Mouse (Mus musculus): ENCODE measurements around the gene Nap1l4.
"Not testable (repeated sequence)": the region's sequence is repeated elsewhere in the genome, so short reads cannot be mapped to it uniquely, and the experiment has no call there.

The Nap1l4 gene

DNA sequence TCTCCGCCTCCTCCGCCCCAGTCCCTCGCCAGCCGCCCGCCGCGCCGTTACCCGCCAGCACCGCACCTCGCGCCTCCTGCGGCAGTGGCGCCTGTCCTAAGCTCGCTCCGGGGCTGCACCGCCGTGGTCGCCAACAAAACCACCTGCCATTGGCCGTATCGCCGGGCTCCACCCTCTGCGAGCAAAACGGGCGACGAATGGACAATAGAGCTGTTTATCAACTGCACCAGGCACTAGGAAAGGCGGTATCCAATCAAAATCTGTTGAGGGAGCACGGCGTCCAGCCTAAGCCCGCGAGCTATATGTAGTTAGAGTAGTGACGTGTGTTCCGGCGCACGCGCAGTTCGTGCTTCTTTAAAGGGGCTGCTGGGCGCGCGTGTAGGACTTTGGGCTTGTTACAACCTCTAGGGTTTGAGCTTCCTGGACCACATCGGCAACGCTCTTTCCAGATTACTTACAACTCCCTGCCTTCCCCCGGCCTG lies at the start of gene Nap1l4:
Nap1l4 (minus strand) TSS at position 131 of the 482 bp plus-strand sequence.
- peak; percentile 99 for DNase-seq (ENCODE audit: low read depth, low spot score)

DNA sequence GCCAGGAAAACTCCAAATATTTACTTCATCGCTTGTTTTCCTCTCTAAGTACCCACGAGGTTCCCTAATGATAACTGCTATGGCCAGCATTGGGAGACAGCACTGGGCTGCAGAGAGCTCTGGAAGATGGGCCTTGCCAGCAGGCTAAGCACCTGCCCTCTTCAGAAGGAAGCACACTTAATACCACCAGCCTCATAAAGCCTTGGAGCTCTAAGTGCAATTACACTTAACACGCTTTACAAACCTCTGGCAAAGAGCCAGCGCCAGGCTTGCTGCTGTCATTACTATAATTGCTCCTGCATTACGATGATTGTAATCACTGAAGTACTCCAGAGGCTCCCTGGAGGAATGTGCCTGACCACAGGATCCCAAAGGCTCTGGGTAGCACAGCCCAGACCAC lies 46.0 kb upstream of the Nap1l4 start:
- no peak for DNase-seq (ENCODE audit: low read depth, low spot score)

DNA sequence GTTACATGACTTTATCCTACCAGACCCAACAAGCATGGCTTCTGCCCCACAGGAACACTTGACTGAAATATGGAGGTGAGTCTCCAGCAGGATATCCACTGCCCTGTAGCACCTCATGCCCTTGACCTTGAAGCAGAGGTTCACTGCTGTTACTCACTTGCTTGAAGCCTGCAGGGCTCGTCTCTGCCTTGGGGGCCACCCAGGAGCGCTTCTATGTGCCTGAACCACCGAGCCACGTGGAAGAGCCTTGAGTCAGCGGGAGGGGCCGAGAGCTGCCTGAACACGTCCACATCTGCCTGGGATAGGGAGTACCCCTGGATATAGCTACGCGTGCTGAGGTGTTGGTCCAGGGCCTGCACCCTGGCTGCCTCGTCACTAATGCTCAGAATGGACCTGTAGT lies 43.3 kb upstream of the Nap1l4 start:
- no peak for DNase-seq (ENCODE audit: low read depth, low spot score)

DNA sequence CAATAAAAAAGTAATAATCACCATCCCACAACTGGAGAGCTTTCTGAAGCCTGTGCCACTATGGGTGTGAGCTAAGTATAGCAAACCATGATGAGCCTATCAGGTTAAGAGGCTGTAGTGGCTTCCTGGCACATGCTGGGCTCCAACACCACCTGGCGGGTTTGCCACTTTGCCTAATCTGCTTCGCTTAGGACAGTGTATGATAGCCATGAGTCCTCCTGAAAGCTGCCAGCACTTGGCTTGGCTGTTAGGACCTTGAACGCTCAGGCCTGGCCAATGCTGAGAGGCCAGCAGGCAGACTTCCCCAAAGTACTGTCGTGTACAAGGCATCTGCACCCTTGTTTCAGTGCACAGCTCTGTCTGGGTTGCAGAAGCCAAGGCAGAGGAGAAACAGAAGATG lies 39.1 kb upstream of the Nap1l4 start:
- DNase-seq (ENCODE audit: low read depth, low spot score), result no peak

DNA sequence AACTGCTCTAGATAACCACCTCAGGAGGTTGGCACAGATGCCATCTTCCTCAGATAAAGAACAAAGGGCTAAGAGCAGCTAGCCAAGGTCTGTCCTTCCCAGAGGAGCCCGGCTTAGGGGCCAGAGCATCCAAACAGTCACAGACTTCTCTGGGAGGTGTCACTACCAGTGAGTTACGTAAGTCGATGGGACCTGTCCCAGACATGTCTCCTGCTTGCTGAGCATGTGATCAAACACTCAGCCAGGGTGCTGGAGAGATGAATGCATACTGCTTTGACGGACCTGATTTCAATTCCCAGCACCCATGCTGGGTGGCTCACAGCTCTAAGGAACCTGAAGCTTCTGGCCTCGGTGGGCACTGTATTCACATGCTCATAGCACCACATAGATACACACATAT lies 38.7 kb upstream of the Nap1l4 start:
- DNase-seq (ENCODE audit: low read depth, low spot score), result no peak

DNA sequence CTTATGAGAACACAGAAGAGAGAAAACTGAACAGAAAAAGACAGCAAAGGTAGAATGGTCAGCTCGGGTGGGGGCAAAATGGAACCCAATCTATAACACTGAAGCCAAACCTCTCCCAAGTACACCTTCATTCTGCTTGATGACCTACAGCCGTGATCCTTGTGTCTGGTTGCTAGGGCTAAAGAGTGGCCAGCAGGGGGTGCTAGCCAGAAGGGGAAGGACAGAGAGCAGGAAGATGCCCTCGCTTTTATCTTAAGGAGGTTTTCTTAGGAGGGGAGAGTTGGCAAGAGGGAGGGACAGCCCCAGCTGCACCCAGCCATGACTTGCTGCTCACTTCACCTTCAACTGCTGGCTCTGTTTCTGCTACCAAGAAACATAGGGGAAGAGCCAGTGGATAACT lies 35.0 kb upstream of the Nap1l4 start:
- DNase-seq (ENCODE audit: low read depth, low spot score), result no peak

DNA sequence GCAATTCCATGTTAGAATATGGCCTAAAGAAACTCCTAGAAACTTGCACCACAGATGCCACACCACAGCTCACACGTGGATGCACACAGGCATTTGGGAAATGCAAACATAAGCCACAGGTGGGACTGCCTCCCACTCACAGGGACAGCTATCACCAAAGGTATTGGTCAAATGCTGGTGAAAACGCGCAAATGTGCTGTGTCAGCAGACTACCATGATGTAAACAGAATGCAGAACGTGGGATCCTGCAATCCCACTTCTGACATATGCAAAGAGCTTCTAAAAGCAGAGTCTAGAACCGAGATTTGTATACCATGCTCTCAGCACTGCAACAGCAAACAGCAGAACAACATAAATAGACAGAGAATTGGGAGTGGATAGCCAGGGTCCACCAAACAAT lies 34.1 kb upstream of the Nap1l4 start:
- DNase-seq (ENCODE audit: low read depth, low spot score), result no peak

DNA sequence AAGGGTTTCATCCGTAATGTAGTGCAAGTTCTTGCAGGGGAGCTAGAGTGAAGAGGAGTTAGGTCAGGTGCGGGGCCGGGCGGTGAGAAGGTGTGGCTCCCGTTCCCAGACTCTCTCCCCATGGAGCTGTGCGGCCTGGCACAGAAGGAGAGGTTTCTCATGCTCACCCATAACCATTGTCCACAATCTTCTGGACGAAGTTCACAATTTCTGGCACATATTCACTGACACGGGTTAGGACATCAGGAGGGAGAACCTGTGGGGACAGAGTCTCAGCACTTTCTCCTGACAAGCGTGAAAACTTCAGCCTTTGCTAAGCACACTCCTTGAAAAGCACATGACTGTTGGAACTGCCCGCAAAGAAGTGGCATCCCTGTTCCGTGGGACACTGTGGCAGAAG lies 26.8 kb upstream of the Nap1l4 start:
- DNase-seq (ENCODE audit: low read depth, low spot score), result no peak

DNA sequence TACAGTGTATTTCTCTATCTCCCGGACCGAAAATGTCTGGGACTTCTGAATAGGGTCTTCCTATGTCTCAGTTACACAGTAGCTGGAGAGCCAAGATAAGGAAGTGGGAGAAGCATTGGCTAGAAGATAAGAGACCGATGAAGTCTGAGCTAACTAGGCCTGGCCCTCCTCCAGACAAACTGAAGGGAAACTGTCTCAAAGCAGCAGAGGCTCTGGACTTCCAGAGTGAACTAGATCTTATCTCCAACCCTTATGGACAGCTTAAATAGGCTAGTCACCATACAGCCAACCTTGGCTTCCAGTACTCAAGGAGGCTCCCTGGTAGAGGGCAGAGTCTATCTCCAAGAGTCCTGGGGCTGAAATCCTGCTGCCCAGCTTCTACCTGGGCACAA lies 16.7 kb upstream of the Nap1l4 start:
- no peak for DNase-seq (ENCODE audit: low read depth, low spot score)

DNA sequence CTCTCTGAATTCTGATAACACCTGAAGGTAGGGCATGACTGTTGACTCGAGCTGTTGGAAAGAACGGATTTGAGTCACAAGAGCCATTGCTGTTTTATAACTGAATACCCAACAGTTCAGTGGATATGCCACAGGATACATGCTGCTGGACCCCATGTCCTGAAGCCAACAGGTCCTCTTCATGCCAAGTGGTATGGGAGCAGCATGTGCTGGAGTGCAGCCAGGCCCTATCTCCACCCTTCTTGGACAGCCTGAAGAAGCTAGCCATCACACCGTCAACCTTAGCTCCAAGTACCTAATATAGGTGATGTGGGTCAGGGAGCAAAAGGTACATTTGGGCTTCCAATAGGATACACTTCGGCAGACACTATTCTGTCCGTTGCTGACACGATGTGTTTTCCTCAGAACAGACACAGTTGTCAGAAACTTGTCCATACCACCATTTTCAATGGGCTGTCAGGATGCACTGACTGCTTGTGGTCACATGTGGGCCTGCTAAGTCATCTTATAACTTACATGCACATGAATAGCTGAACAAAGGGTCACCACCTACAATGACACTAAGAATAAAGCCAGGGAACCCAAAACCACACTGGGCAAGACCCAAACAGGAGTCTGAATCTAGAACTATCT lies 16.2 kb upstream of the Nap1l4 start:
- no peak for DNase-seq (ENCODE audit: low read depth, low spot score)

DNA sequence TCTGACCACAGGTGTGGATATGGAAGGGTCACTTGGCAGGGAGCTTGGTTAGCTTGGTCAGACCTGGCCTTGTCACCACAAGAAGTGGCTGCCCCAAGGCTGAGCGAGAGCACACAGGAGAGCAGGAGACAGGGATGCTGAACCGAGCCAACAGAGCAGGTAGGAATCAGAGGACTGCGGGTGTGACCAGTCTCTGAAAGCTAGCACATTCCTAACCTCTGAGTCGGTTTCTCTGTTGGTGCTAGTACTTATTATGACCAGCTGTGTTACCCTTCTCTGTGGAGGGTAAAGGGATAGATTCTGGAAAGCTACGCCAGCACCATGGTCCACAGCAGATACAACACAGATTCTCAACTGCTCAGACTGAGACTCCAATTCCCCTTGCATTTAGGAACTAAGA lies 14.9 kb upstream of the Nap1l4 start:
- no peak for DNase-seq (ENCODE audit: low read depth, low spot score)

DNA sequence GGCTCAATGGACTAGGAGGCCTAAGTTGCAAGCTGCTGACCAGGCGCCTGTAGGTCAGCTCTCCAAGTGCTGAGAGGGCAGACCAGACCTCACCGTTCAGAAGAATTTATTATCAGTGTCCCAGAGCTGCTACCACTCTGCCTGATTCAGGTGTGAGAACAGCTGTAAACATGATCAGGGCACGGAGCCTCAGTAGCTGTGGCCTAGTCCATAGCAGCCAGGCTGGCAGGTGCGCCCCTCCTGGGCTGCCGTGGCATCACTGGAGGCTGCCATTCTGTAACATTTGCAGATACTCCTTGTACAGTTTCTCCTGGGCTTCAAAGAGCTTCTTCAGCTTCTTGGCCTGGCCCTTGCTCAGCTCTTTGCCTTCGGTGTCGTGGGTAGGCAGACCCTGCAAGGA lies 8.7 kb upstream of the Nap1l4 start:
- no peak for DNase-seq (ENCODE audit: low read depth, low spot score)

DNA sequence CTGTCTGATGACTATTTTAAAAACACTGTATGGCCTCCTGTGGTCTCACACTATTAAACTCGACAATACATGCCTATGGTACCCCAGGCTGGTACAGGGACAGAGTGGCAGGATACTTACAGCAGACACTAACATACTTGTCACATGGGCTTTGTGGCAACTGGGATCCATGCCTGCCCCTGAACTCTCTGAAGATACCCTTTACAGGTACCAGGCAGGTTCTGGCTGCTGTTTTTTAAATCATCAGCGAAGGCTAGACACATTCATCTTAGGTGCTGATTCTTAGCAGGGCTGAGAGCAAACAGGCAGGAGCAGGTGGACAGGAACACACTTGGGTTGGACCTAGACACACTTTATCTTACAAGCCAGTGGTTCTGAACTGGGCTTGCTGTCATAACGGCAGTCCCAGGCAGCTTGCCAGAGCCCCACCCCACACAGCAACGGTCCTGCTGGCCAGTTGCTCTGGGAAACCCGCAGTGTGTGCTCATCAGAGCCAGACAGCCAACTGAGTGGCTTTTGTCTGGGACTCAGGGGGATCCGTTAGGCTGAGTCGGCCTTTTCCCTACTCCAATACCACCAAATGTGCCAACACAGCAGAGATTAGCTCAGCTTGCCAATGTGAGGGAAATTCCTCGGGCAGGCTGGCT lies 8.2 kb upstream of the Nap1l4 start:
- no peak for DNase-seq (ENCODE audit: low read depth, low spot score)

DNA sequence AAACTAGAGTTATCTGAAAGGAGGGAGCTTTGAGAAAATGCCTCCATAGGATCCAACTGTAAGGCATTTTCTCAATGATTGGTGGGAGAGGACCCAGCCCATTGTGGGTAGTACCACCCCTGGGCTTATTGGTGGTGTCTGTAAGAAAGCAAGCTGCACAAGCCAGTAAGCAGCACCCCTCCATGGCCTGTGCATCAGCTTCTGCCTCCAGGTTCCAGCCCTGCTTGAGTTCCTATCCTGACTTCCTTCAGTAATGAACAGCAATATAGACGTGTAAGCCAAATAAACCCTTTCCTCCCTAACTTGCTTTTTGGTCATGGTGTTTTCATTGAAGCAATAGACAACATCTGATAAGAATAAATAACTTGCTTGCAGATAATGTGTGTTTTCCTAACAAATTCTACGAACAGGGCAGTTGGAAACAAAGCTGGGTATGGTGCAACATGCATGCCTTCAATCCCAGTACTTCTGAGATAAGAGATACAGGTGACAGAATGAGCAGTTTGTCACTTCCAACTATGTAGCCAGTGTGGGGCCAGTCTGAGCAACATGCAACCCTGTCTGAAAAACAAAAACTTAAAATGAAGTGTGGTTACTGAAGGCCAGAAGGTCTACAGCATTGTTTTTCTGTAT lies 798 bp upstream of the Nap1l4 start:
- DNase-seq (ENCODE audit: low read depth, low spot score), result no peak

DNA sequence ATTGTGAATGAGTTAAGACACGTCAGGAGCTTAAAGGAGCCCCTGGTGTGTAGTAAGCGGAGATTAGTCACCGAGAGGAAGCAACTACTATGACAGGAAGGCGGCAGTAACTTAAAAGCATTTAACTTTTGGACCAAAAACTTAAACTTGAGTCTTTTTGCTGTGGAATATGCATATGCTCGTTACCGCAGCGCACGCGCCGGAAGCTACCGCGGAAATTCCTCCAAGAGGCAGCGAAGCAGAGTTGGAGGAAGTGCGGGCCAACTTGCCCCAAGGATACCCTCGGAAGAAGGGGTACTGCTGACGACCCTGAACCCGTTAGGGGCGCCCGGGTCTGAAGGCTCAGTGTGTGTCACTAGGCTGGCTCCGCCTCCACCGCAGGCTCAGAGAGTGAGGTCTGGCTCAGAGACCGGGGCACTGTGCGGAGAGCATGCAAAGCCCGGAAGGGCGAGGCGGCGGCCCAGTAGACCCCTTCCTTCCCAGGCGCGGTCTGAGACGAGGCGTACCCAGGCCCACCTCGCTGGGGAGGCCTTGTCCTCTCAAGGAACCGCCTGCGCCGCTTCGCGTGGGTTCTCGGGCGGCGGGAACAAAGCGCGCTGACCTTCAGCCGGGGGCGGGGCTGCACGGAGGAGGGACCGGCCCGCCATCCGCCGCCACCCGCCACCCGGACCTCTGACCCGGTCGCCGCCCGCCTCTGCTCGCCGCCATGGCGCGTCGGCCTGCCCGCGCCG lies 510 bp downstream of the Nap1l4 start:
- DNase-seq (ENCODE audit: low read depth, low spot score), result no peak

DNA sequence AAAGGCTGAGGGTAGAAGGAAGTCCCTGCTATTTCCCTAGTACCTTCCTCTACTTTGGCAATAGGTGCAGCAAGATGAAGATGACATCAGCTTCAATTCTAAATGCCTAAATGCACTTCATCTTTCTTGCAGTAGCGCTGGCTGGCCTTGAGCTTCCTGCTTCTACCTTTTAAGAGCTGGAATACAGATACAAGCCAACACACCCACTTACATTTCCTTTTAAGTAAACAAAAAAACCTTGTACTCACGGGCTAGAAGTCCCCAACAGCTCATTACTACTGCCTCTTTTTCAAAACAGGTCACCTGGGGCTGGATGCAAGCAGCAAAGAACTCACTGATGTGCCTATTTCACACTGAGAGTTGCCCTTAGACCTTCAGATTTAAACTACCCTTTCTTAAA lies 2.4 kb downstream of the Nap1l4 start:
- DNase-seq (ENCODE audit: low read depth, low spot score), result no peak

DNA sequence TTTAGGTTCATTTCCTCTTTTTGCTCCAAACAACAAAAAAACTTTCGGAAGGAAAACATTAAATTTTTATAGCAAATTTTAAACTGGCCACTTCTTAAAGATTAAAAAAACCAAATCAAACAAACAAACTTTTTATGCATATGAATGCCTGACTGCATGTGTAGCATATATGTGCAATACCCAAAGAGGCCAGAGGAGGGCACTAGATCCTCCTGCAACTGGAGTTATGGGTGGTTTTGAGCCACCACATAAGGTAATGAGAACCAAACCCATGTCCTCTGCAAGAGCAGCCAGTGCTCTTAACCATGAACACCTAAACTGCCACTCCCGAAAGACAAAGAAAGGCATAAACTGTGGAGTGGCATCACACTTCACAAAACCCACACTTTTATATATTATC lies 4.5 kb downstream of the Nap1l4 start:
- no peak for DNase-seq (ENCODE audit: low read depth, low spot score)

DNA sequence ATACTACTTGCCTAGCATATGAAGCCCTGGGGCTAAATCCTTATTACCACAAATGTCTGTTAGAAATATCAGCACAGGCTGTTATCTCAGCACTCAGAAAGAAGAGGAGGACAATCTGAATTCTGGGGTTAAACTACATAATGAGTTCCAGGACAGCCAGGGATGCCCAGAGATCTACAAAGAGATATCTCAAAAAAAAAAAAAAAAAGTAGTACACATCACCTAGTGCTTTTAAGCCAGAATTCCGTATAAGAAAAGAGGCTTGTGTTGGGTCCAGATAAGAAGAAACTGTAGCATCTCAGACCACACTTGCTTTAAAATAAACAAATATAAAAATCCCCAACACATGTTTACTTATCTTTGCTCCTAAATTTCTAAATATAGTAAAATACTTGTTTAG lies 10.2 kb downstream of the Nap1l4 start:
- no peak for DNase-seq (ENCODE audit: low read depth, low spot score)

DNA sequence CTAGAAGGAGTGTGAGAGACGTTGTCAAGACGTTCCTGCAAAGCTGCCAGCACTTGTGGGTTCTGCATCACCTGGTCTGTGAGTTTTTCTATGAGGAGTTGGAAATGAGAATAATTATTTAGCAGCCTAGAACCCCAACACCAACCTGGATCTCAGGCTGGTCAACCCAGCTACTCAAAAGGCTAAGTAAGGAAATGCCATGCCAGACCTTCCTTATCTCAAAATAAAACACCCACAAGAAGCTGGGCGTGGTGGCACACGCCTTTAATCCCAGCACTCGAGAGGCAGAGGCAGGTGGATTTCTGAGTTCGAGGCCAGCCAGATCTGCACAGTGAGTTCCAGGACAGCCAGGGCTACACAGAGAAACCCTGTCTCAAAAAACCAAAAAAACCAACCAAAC lies 10.7 kb downstream of the Nap1l4 start:
- DNase-seq (ENCODE audit: low read depth, low spot score), result not testable (repeated sequence)

DNA sequence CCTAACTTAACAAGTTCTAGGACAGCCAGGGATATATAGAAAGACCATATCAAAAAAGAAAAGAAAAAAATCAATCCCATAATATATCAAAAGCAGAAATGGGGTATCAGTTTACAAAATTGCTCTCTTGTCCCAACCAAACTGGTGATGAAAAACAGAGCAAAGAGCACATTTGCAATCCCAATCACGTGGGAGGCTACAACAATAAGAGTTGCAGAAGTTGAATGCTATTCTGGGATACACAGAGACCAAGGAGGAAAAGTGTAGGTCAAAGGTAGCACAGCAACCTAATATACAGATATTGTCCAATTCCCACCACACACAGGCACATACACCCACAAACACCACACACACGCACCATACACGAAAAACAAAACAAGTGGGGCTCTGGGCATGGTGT lies 12.7 kb downstream of the Nap1l4 start:
- no peak for DNase-seq (ENCODE audit: low read depth, low spot score)

DNA sequence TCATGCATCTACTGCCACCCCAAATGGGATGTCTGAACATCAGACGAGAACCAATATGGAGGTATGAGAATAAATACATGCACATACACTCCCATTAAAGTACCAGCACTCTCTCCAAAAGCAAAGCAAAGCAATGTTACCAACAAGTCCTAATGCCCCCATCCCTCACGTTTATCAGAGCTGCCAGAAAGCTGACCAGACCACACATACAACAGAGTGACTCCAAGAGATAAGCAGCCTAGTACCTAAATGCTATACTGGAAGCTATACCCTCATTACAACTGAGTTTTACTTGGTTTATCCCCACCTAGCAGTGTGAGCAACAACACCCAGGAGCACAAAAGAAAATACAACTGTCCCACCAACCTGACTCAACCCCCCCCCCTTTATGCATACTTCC lies 15.6 kb downstream of the Nap1l4 start:
- no peak for DNase-seq (ENCODE audit: low read depth, low spot score)

DNA sequence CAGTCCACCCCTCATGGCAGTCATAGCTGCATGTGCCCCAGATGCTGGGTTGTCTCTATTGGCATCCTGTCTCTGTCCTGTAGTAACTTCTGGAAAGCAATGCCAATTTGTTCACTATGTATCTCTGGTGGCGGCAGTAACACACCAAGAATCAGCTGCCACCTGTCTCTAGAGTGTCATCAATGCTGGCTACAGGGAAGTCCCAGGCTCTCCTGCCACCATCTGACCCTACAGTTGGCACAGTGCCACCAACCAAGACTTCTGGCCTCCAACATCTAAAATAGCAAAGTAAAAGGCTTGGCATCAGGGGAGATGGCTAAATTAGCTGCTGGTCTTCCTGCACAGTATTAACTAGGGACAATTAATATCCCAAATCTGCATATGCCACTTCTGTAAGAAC lies 16.5 kb downstream of the Nap1l4 start:
- DNase-seq (ENCODE audit: low read depth, low spot score), result no peak

DNA sequence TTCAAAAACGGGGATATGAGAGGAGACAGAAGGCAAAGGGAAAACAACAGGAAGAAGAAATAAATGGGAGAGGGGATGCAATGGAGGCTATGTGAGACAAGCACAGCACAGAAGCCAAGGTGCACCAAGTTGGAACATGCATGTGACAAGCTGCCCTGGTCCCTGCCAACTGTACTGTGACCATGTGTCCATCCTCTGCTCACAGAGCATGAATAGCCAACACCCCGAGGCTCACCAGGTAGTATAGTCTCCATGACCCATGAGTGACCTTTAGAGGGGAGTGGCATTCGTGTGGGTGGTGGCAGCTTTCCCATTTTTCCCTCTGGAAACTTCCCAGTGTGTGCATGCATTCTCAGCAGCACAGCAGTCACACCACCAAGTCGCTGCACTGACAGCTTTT lies 29.6 kb downstream of the Nap1l4 start:
- DNase-seq (ENCODE audit: low read depth, low spot score), result no peak
